Mouse (Mus musculus) heart, postnatal 4 days (tissue): Measurements from ENCODE around the gene D3Ertd254e. TPM values are rescaled to one million over a fixed set of nuclear protein-coding genes. Genes with fewer than 3 reads are reported as not detected.

Experiments
- total RNA-seq, 2 experiments: library from RNA; stranded (reverse); gene quantifications; 2 replicates each; pipeline ENCODE4 v1.2.3; 2021

Gene D3Ertd254e
- total RNA-seq, 2 experiments from 2014 or later: 6.4 to 7.6 TPM

Other genes starting within 250 kb of the D3Ertd254e start
- 10 to 100 TPM; 68.5 to 75.9 TPM for gene Dcun1d1, start 213.6 kb upstream of the D3Ertd254e start, total RNA-seq
- 10 to 100 TPM; 41.1 to 45.5 TPM for gene Mccc1, start 150.3 kb upstream of the D3Ertd254e start, total RNA-seq
- gene Ccdc144b, start 97.5 kb upstream of the D3Ertd254e start, total RNA-seq: not detected
- gene Acad9, start 85.0 kb upstream of the D3Ertd254e start, total RNA-seq: 10 to 100 TPM; 49.5 to 62.1 TPM
- not detected for gene Qrfpr, start 71.3 kb downstream of the D3Ertd254e start, total RNA-seq